25 mouse cellular contexts compared by ENCODE assay signal in the genomic region with DNA sequence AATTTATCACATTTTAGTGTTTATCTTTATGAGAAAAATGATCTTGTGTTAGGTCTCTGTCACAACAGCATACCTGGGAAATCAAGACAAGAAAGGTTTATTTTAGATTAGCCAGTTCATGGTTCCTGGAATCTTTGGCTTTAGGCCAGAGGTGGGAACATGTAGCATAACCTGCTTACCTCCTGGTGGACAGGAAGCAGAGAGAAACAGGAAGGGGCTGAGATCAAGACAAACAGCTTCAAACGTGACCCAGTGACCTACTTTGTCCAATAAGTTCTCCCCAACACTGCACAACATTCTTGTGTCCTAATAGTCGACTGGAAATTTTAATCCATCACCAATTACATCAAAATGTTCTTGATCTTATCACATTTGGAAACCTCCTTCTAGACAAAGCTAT. TPM values are rescaled to one million over a fixed set of nuclear protein-coding genes. Genes with fewer than 3 reads are reported as not detected.
DNase-seq lines count a peak whose midpoint lies in the region; ATAC-seq and TF ChIP-seq lines count a peak whose summit lies in the region.
"Had no signal": no experiment of that assay in that cellular context is flagged by ENCODE, and none has a peak within 500 bp of the region (broad histone marks: within the 10 kb centered on the region; RNA-seq: fewer than 3 reads in every experiment).

No protein-coding gene starts in this region.

- no peak for ATAC-seq in lung, postnatal 0 days
- ATAC-seq: CD4-positive, CD25-positive, alpha-beta regulatory T cell, adult 4 months; forebrain, embryonic 15.5 days had no signal

- no peaks in the 10 kb centered on the region for H3K27me3 ChIP-seq in kidney, adult 2 months (replicated peaks; ENCODE audit: control insufficient read depth, insufficient read depth, low read length)
- no peaks in the 10 kb centered on the region for H3K27me3 ChIP-seq in lung, postnatal 0 days (replicated peaks; ENCODE audit: insufficient read depth, low read length)
- H3K27me3 ChIP-seq: embryonic facial prominence, embryonic 13.5 days; forebrain, embryonic 12.5 days; forebrain, embryonic 15.5 days; heart, embryonic 13.5 days; hindbrain, embryonic 12.5 days; hindbrain, embryonic 15.5 days had no signal

- TF ChIP-seq EP300 in lung, postnatal 0 days (IDR thresholded peaks at IDR 0.05) = 0 out of 2 replicates have a peak, but pooled peaks have one; percentile 18

- no peak for TF ChIP-seq CTCF in kidney, adult 2 months (conservative IDR thresholded peaks at IDR 0.05; ENCODE audit: insufficient read depth, insufficient read length, low read depth, low read length)
- TF ChIP-seq CTCF in lung, postnatal 0 days (IDR thresholded peaks at IDR 0.05) = no peak
- TF ChIP-seq CTCF in lung, adult 2 months (IDR thresholded peaks at IDR 0.05; ENCODE audit: insufficient read depth, low read length) = no peak

- no peaks in the 10 kb centered on the region for H3K4me1 ChIP-seq in kidney, adult 2 months (ENCODE audit: control insufficient read depth, insufficient read depth, low read length)
- no peaks in the 10 kb centered on the region for H3K4me1 ChIP-seq in lung, postnatal 0 days (ENCODE audit: insufficient read depth, low read depth, low read length)
- H3K4me1 ChIP-seq in lung, adult 2 months (ENCODE audit: control insufficient read depth, insufficient read depth, low read length) = no peaks in the 10 kb centered on the region; the same call in 1 of the 2 replicates
- H3K4me1 ChIP-seq: embryonic facial prominence, embryonic 10.5 days; forebrain, embryonic 12.5 days; forebrain, embryonic 15.5 days; heart, embryonic 10.5 days; heart, embryonic 13.5 days; hindbrain, embryonic 12.5 days; hindbrain, embryonic 15.5 days had no signal

- TF ChIP-seq POLR2A in kidney, adult 2 months (IDR thresholded peaks at IDR 0.05; ENCODE audit: low read depth, low read length) = no peak
- TF ChIP-seq POLR2A in lung, adult 2 months (IDR thresholded peaks at IDR 0.05; ENCODE audit: borderline replicate concordance, extremely low read depth, low read depth, low read length) = no peak

- H3K27ac ChIP-seq in kidney, adult 2 months (ENCODE audit: insufficient read depth, low read depth, low read length) = no peak overlapping the region
- no peak overlapping the region for H3K27ac ChIP-seq in lung, postnatal 0 days (ENCODE audit: low read length)
- H3K27ac ChIP-seq: embryonic facial prominence, embryonic 10.5 days; embryonic facial prominence, embryonic 13.5 days; forebrain, embryonic 12.5 days; forebrain, embryonic 15.5 days; heart, embryonic 10.5 days; heart, embryonic 13.5 days; hindbrain, embryonic 12.5 days; hindbrain, embryonic 15.5 days had no signal

- no peaks in the 10 kb centered on the region for H3K9me3 ChIP-seq in lung, postnatal 0 days (ENCODE audit: low read length)
- H3K9me3 ChIP-seq: embryonic facial prominence, embryonic 10.5 days; embryonic facial prominence, embryonic 13.5 days; forebrain, embryonic 12.5 days; forebrain, embryonic 15.5 days; heart, embryonic 10.5 days; heart, embryonic 13.5 days; hindbrain, embryonic 12.5 days; hindbrain, embryonic 15.5 days had no signal

- 27% methylated on average over 2 of the region's 2 CpGs for WGBS in kidney, adult 2 months
- 20% methylated on average over 2 of the region's 2 CpGs for WGBS in lung, postnatal 0 days
- WGBS in lung, adult 2 months = 20% methylated on average over 2 of the region's 2 CpGs

- no peaks in the 10 kb centered on the region for H3K36me3 ChIP-seq in kidney, adult 2 months (ENCODE audit: control insufficient read depth, insufficient read depth, low read length)
- no peaks in the 10 kb centered on the region for H3K36me3 ChIP-seq in lung, postnatal 0 days (ENCODE audit: insufficient read depth, low read length)
- H3K36me3 ChIP-seq: embryonic facial prominence, embryonic 10.5 days; embryonic facial prominence, embryonic 13.5 days; forebrain, embryonic 12.5 days; forebrain, embryonic 15.5 days; heart, embryonic 10.5 days; heart, embryonic 13.5 days; hindbrain, embryonic 12.5 days; hindbrain, embryonic 15.5 days had no signal

- H3K9ac ChIP-seq in lung, postnatal 0 days (replicated peaks; ENCODE audit: low read depth) = no peak overlapping the region
- H3K9ac ChIP-seq: embryonic facial prominence, embryonic 13.5 days; forebrain, embryonic 12.5 days; forebrain, embryonic 15.5 days; heart, embryonic 13.5 days; hindbrain, embryonic 12.5 days; hindbrain, embryonic 15.5 days had no signal

- no peak overlapping the region for H3K4me3 ChIP-seq in kidney, adult 2 months (ENCODE audit: insufficient read depth, low read depth, low read length)
- H3K4me3 ChIP-seq in lung, postnatal 0 days (ENCODE audit: low read depth, low read length) = no peak overlapping the region
- no peak overlapping the region for H3K4me3 ChIP-seq in lung, adult 2 months (replicated peaks; ENCODE audit: extremely low read depth, low read depth, low read length)
- H3K4me3 ChIP-seq: embryonic facial prominence, embryonic 10.5 days; embryonic facial prominence, embryonic 13.5 days; erythroblast, embryonic 14.5 days; forebrain, embryonic 12.5 days; forebrain, embryonic 15.5 days; heart, embryonic 10.5 days; heart, embryonic 13.5 days; hindbrain, embryonic 12.5 days; hindbrain, embryonic 15.5 days had no signal

- H3K4me2 ChIP-seq in lung, postnatal 0 days (replicated peaks; ENCODE audit: low read depth, low read length) = no peak overlapping the region
- H3K4me2 ChIP-seq: embryonic facial prominence, embryonic 13.5 days; forebrain, embryonic 12.5 days; forebrain, embryonic 15.5 days; heart, embryonic 13.5 days; hindbrain, embryonic 12.5 days; hindbrain, embryonic 15.5 days had no signal

- DNase-seq in kidney, adult 2 months = peak; percentile 49
- DNase-seq in kidney, adult 11 months = no peak
- no peak for DNase-seq in lung, postnatal 0 days (ENCODE audit: low spot score)
- no peak for DNase-seq in lung, adult 2 months
- peak; percentile 9 for DNase-seq in thymus, postnatal 25 days
- DNase-seq in thymus, adult 18-20 months = no peak
- DNase-seq: adrenal gland, adult 2 months; adrenal gland, postnatal 14 days; B cell, adult 2 months; cerebellum, adult 11 months; cerebellum, adult 8-10 months; cerebellum, postnatal 10 days; cerebellum, postnatal 36 days; embryo, embryonic 11 days; gastrocnemius, postnatal 25 days had no signal

RNA-seq across cellular contexts. Expression of a gene that starts 19.9 kb away (rescaled TPM):
- 1.1 and 1.9 TPM in 2 replicates for polyA plus RNA-seq in kidney, adult 2 months (2012; rRNA removed)
- 12.3 and 14.7 TPM in 2 replicates for polyA plus RNA-seq in lung, postnatal 0 days (2015; fragmentation: Nextera tagmentation; extraction: Ambion mirVana)
- 7.7 and 9.8 TPM in 2 replicates for polyA plus RNA-seq in lung, adult 2 months (2012; rRNA removed)

Comparison
In these comparisons a context has a peak if more than half of its experiments do, and no peak if none do; other contexts are left out.
1. DNase-seq: peak in kidney, adult 2 months (single experiment) and thymus, postnatal 25 days (single experiment); none in kidney, adult 11 months (single experiment), lung, postnatal 0 days (single experiment), lung, adult 2 months (single experiment) and thymus, adult 18-20 months (0 of 2).